Mouse (Mus musculus) neural tube, embryonic 11.5 days (tissue): ENCODE results near the gene Hoxa7. TPM values are rescaled to one million over a fixed set of nuclear protein-coding genes. Genes with fewer than 3 reads are reported as not detected.

ENCODE experiments used
- ATAC-seq: fragments of 200-750 bp; cut with Nextera tagmentation; 2 replicates; pipeline ENCODE4 v1.8.0; 2017; ENCODE audit warnings: moderate number of reproducible peaks, mild to moderate bottlenecking, moderate TSS enrichment, moderate library complexity; ENCODE audit not compliant: insufficient read depth, low FRiP score, low TSS enrichment
- DNase-seq: peaks from one replicate; pipeline ENCODE4 v3.0.0-alpha.2; 2015; ENCODE audit warnings: low spot score
- H3K27ac ChIP-seq: fragments of 300-500 bp; sonication (generic); 2 replicates; pipeline ENCODE4 v1.5.1; 2014; ENCODE audit warnings: low read depth, mild to moderate bottlenecking, low read length
- H3K27me3 ChIP-seq: fragments of 300-500 bp; sonication (generic); 2 replicates; pipeline ENCODE4 v1.6.1; 2014; ENCODE audit warnings: mild to moderate bottlenecking, low read length, mixed read lengths; ENCODE audit not compliant: control insufficient read depth, insufficient read depth
- H3K36me3 ChIP-seq: fragments of 300-500 bp; sonication (generic); 2 replicates; pipeline ENCODE4 v1.6.1; 2014; ENCODE audit warnings: mild to moderate bottlenecking, low read length, moderate library complexity, mixed read lengths; ENCODE audit not compliant: control insufficient read depth, insufficient read depth
- H3K4me1 ChIP-seq: fragments of 300-500 bp; sonication (generic); 2 replicates; pipeline ENCODE4 v1.6.1; 2014; ENCODE audit warnings: low read length, mixed read lengths; ENCODE audit not compliant: control insufficient read depth, insufficient read depth
- H3K4me2 ChIP-seq: fragments of 300-500 bp; sonication (generic); 2 replicates; pipeline ENCODE4 v1.6.1; 2014; ENCODE audit warnings: low read depth, mild to moderate bottlenecking, moderate library complexity
- H3K4me3 ChIP-seq: fragments of 300-500 bp; sonication (generic); 2 replicates; pipeline ENCODE4 v1.5.1; 2014; ENCODE audit warnings: low read depth, low read length
- H3K9ac ChIP-seq: fragments of 300-500 bp; sonication (generic); 2 replicates; pipeline ENCODE4 v1.6.1; 2014; ENCODE audit warnings: mild to moderate bottlenecking, low read length
- H3K9me3 ChIP-seq: fragments of 300-500 bp; sonication (generic); 2 replicates; pipeline ENCODE4 v1.6.1; 2016; ENCODE audit warnings: low read length; ENCODE audit not compliant: control insufficient read depth
- WGBS: fragments of 180-500 bp; shearing (Covaris S2); extraction: QIAGEN DNeasy Blood & Tissue Kit; methylation state at CpG from one replicate; pipeline ENCODE4 v1.1.7; 2014; 5-methylcytosine and 5-hydroxymethylcytosine counted together
- polyA plus RNA-seq: library from polyadenylated mRNA; unstranded; fragments of >200 nt; fragmentation: Nextera tagmentation; extraction: Ambion mirVana; gene quantifications from 2 replicates; pipeline ENCODE4 v1.2.1, GENCODE M21; 2014

The Hoxa7 gene
- polyA plus RNA-seq, 1 experiment from 2014 or later: 61.2 TPM

DNA sequence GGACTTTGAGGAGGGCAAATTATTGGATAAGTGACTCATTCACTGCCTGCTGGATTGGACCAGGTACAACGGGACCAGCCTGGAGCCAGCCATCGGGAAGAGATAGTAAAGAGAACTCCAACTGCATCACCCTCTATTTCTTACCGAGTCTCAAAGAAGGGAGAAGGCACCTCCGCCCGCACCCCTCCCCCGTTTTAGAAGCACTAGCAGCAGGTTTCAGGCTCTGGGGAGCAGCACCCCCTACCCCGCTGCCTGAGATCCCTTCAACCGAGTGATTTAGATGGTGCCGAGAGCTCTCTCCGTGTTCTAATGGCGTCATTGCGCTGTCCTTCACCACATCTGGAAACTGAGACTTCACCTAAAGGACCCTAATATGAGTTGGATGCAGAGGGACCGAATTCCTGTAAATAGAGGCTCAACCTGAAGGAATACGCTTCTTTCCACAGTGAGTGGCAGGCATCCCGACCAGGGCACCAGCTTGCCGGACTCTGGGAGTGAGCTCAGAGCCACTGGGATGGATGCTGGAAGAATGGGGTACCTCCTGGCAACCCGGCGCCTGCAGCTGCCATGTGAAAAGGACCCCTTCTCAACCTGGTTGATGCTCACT, 43.8 kb upstream of the Hoxa7 start:
- Histone ChIP-seq H3K36me3 (no peaks in the 10 kb centered on the region), H3K9ac (no peak overlapping the region), H3K9me3 (no peaks in the 10 kb centered on the region), H3K27me3 (peaks cover 97% of the 10 kb centered on the region), H3K4me1 (peaks cover 6% of the 10 kb centered on the region), H3K27ac (no peak overlapping the region), H3K4me3 (no peak overlapping the region), H3K4me2 (no peak overlapping the region)
- ATAC-seq (no peak), DNase-seq (peak; percentile 24)
- under 1% methylated on average over 18 of the region's 18 CpGs for WGBS

DNA sequence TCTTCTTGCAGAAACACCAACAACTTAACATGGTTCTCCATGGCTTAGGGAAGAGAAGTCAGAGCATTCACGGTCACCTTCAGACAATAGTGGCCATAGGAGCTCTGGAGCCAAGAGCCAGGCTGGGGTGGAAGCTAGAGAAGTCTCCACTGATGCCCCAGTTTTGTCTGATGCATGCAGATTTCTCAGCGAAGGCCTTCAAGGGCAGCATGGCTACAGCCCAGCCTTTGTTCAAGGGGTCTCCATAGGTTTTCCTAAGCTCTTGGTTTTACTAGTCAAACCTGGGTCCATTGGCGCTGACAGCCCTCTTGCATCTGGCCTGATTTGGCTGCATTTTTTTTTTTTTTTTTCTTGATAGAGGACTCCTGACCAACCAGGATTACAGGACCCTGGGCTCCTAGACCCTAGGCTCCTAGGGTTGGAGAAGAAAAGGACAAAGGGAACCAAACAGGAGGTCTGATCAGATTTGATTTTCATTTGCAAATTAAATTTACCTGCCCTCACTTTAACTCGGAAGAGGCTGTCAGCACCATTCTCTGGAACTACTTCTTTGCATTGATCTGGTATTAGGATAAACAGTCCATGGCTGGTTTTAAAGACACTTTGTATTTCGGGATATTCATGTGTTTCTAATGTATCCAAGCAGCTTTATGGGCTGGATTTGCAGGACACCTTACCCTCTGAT, 42.6 kb upstream of the Hoxa7 start:
- peaks cover 8% of the 10 kb centered on the region for H3K4me1 ChIP-seq
- no peaks in the 10 kb centered on the region for H3K36me3 ChIP-seq
- H3K27ac ChIP-seq: no peak overlapping the region
- ATAC-seq: no peak
- H3K9me3 ChIP-seq: no peaks in the 10 kb centered on the region
- H3K4me2 ChIP-seq: no peak overlapping the region
- H3K27me3 ChIP-seq: peaks cover 95% of the 10 kb centered on the region
- no peak overlapping the region for H3K9ac ChIP-seq
- 3% methylated on average over 5 of the region's 5 CpGs for WGBS
- no peak overlapping the region for H3K4me3 ChIP-seq
- DNase-seq: peak; percentile 42

DNA sequence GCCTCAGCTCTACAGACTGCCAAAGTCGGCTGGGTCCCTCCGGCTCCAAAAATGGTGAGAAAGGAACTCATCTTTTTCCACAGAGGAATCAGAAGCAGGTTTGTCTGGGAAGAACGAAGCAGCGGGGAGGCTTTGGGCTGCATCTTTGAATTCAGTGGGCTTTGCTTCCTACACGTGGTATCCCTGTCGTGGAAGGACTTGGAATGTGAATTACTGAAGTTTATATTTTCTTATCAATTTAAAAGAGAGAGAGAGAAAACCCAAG, 41.6 kb upstream of the Hoxa7 start:
- DNase-seq: no peak
- no peaks in the 10 kb centered on the region for H3K36me3 ChIP-seq
- H3K27ac ChIP-seq: no peak overlapping the region
- H3K4me1 ChIP-seq: peaks cover 8% of the 10 kb centered on the region
- whole genome bisulfite sequencing: 1% methylated on average over 6 of the region's 6 CpGs
- no peaks in the 10 kb centered on the region for H3K9me3 ChIP-seq
- H3K27me3 ChIP-seq: peaks cover 95% of the 10 kb centered on the region
- no peak overlapping the region for H3K4me2 ChIP-seq
- no peak for ATAC-seq
- H3K9ac ChIP-seq: no peak overlapping the region
- no peak overlapping the region for H3K4me3 ChIP-seq

DNA sequence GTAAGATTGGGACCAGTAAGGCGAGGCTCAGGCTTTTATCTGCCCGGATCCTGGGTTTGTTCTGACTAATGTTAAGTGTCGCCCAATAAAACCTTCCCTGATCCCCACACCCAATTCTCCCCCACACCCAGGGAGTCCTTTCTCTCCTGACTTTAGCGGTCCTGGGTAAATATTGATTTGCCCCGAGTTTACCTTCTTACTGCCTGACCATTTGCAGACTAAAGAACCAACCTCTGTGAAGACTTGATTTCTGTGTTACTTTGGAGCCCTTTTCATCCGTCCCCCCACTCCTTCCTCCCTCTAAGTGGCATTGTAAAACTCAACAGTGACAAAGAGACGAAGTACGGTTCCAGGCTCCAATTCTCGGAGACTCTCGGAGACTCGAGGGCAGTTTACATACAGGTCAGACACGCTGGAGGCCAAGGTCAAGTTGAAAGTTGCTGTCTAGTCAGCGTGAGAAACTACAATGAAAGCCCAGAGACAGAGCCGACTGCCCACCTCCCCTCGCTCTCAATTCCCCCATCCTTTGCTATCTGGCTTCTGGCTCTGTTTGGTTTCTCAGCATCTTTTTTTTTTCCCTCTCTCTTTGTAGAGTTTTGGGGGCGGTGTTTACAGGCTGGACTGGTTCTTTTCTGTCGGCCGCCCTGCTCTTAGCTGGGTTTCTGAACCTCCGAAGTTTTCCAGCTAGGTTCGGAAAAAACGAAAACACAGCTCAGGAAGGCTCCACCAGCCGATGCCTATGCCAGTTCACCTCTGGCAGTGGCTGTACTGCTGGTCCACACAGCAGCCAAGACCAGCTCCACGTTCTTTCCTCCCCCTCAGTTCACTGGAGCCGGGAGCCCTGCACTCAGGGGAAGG, 41.0 kb upstream of the Hoxa7 start:
- H3K9me3 ChIP-seq: no peaks in the 10 kb centered on the region
- DNase-seq: peak; percentile 63

DNA sequence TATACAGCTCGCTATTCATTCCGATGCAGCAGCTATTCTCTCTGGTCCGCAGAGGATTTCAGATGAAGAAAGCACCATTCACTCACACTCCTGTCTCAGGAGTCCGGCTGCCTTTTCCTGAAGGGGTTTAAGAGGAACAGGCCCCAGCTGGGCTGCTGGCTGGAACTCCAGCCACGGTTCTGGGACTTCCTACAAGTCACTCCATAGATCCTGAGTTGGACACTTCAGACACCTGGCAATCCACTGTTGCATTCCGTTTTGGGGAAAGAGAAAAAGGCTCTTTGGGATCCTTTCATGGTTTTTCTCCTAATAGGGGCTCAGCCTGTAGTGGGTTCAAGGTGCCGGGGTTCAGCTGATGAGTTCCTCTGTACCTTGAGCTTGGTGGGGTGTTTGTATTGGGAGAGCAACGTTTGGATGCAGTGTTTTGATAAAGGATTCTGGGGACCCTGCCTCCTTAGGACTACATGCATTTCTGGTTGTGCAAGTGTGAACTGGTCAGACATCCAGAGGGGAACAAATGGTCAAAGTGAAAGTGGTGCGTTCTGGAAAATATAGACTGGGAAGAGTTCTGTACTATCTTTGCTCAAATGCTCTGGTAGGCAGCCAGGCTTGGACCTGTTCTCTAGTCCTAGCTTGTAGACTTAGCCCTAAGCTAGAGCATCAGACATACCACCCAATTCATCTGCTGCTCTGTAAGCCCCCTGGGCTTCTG, 40.3 kb upstream of the Hoxa7 start:
- no peaks in the 10 kb centered on the region for H3K36me3 ChIP-seq
- no peaks in the 10 kb centered on the region for H3K9me3 ChIP-seq
- DNase-seq (peak; percentile 53), ATAC-seq (no peak)
- peaks cover 8% of the 10 kb centered on the region for H3K4me1 ChIP-seq
- H3K9ac ChIP-seq: no peak overlapping the region
- H3K27me3 ChIP-seq: peaks cover 95% of the 10 kb centered on the region
- no peak overlapping the region for H3K4me2 ChIP-seq
- WGBS: under 1% methylated on average over 9 of the region's 9 CpGs
- no peak overlapping the region for H3K4me3 ChIP-seq
- no peak overlapping the region for H3K27ac ChIP-seq

More for the DNA sequence above, 41.0 kb upstream of the Hoxa7 start:
- Histone ChIP-seq H3K4me2 (no peak overlapping the region), H3K27ac (no peak overlapping the region), H3K4me1 (peaks cover 8% of the 10 kb centered on the region), H3K36me3 (no peaks in the 10 kb centered on the region), H3K27me3 (peaks cover 93% of the 10 kb centered on the region), H3K4me3 (no peak overlapping the region), H3K9ac (no peak overlapping the region)
- 1% methylated on average over 24 of the region's 24 CpGs for WGBS
- ATAC-seq: no peak

DNA sequence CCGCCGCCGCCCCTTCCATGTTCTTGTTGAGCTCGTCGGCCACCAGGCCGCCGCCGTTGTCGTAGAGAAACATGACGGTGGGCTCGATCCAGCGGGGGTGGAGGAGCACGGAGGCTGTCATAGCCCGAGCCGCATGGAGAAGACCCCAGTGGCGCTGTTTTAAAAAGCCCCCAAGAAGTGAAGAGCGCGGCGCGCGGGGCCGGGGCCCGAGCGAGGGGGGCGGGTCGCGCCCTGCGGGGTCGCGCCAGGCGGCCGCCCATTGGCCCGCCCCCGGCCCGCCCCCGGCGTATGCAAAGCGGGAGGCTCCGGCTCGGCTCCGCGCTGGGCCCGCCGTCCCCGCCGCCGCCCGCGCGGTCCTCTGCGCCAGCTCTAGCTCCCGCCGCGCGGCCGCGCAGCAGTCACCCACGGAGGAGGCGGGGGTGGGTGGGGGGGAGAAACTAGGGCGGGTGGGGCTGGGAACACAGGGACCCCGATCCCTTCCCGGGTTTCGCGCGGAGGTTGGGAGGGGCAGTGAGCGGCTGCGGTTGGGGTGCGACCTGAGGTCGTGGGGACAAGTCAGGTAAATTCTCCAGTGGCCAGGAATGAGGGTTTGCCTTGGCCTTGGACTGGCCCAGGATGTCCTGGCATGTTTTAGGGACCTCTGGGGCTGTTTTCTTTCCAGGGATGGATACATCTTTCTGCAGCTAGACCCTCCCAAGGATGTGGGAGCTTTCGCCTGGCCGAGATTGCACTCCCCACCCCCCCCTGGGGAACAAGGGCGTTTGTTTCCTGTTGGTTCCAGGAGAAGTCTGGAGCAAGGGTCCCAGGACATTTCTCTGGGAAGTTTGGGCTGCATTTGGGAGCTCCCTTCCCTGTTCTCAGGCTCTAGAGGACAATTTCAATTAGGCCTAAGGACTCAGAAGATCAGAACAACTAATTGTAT, 39.3 kb upstream of the Hoxa7 start, which contains the start of gene Hoxa13:
Gene Hoxa13 (minus strand): TSS at position 227 of the 922 bp plus-strand sequence.
- Histone ChIP-seq H3K27ac (no peak within 1 kb of the TSS), H3K4me3 (peak within 1 kb of the TSS; percentile 26), H3K36me3 (no peaks in the 10 kb centered on the region), H3K9me3 (no peaks in the 10 kb centered on the region), H3K9ac (no peak within 1 kb of the TSS), H3K4me2 (peak within 1 kb of the TSS; percentile 48), H3K27me3 (peaks cover 92% of the 10 kb centered on the region), H3K4me1 (peaks cover 8% of the 10 kb centered on the region)
- 0% methylated on average over 26 of the region's 72 CpGs for WGBS
- peak; percentile 49 for DNase-seq
- ATAC-seq: peak; percentile 53; the same call in 1 of the 2 replicates

DNA sequence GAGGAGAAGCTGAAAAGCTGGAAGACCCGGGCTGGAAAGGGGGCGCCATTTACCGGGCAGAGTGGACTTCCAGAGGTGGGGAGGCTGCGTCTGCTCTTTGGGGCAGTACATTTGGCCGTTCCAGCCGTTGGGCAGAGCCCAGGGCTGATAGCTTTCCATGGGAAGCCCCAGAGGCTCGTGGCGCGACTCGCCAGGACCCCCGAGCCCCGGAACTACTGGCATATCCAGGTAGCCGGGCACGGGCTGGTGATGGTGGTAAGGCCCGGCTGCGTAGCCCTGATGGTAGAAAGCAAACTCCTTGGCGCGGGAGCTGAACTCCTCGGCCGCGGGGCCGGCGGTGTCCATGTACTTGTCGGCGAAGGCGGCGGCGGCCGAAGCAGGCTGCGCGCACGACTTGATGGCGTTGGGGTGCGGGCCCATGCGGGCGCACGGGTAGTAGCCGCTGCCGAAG, 38.2 kb upstream of the Hoxa7 start:
- Histone ChIP-seq H3K36me3 (no peaks in the 10 kb centered on the region), H3K9ac (no peak overlapping the region), H3K27me3 (peaks cover 92% of the 10 kb centered on the region), H3K27ac (no peak overlapping the region), H3K9me3 (no peaks in the 10 kb centered on the region), H3K4me2 (peak overlapping the region; percentile 48), H3K4me3 (peak overlapping the region; percentile 26), H3K4me1 (peaks cover 8% of the 10 kb centered on the region)
- 0% methylated on average over 39 of the region's 39 CpGs for WGBS
- peak; percentile 56 for DNase-seq
- ATAC-seq: no peak
